Mouse (Mus musculus) liver, embryonic 14.5 days (tissue): ENCODE measurements at regions not wholly inside any gene's neighbourhood (a gene's known extent, or its start where the extent isn't known, plus 50 kb on each side); places are given as distances from the start of the nearest gene placed in this dataset.

Source experiments
- CTCF ChIP-seq: IDR thresholded peaks from 2 replicates; pipeline ENCODE4 v1.5.1; 2016; ENCODE audit warnings: antibody characterized with exemption, low read depth, control low read depth
- EP300 ChIP-seq: IDR thresholded peaks from 2 replicates; pipeline ENCODE4 v1.6.1; 2016; ENCODE audit warnings: antibody characterized with exemption, low read depth

- TF ChIP-seq CTCF (no peak), EP300 (no peak)
Measured at GRCm38 (mm10) chr10:125845014-125845514, 120.9 kb upstream of the Lrig3 start.
